Comparison of ENCODE assay signal across 14 mouse cellular contexts in the genomic region with DNA sequence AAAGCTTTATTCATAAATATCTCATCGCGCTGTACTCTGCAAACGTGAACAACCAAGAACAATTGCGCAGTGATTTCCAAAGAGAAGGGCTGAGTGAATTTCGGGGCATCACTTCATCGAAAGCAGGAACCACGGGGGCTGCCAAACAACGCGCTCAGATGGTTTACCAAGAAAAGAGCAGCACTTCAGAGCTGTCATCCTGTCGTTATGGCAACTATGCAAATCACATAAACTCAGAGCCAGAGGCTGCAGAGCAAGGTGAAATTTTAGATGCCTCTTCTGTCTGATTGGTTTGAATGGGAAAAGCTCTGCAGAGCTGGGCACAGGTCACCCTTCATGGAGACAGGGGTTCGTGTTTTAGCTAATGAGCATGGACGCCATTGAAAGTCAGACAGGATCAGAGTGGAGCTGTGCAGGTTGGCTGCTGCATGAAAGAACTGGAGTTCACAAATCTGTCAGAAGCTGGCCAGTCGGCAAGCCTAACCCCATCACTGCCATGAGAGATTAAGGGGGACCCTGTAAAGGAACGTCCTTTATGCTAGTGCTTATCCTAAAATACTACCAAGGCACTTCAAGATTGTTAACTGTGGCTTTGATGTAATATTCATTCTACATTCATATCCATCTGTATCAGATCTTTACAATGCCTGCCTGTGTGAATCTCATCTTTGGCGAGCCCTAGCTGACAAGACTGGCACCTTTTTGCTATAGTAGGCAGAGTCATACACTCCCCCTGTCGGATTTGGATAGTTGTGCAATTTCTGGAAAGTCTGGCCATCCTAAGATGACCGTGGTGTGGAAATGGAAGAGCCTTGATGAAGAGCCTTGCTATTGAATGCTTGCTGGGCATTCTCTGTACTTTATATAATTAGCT. TPM values are rescaled to one million over a fixed set of nuclear protein-coding genes. Genes with fewer than 3 reads are reported as not detected.
DNase-seq lines count a peak whose midpoint lies in the region; ATAC-seq lines count a peak whose summit lies in the region.
"Had no signal": no experiment of that assay in that cellular context is flagged by ENCODE, and none has a peak within 500 bp of the region (broad histone marks: within the 10 kb centered on the region; RNA-seq: fewer than 3 reads in every experiment).

No protein-coding gene starts in this region.

- no peak overlapping the region for H3K4me2 ChIP-seq in embryonic facial prominence, embryonic 11.5 days (ENCODE audit: low read depth, low read length)
- peak overlapping the region; percentile 45 for H3K4me2 ChIP-seq in midbrain, embryonic 16.5 days (ENCODE audit: low read length)
- H3K4me2 ChIP-seq: embryonic facial prominence, embryonic 15.5 days; neural tube, embryonic 12.5 days had no signal

- H3K9me3 ChIP-seq in embryonic facial prominence, embryonic 11.5 days (replicated peaks; ENCODE audit: control insufficient read depth, low read length), result no peaks in the 10 kb centered on the region
- no peaks in the 10 kb centered on the region for H3K9me3 ChIP-seq in midbrain, embryonic 16.5 days (replicated peaks; ENCODE audit: control insufficient read depth, low read length, poor library complexity, severe bottlenecking)
- H3K9me3 ChIP-seq: embryonic facial prominence, embryonic 15.5 days; neural tube, embryonic 12.5 days had no signal

- no peak overlapping the region for H3K9ac ChIP-seq in embryonic facial prominence, embryonic 11.5 days (replicated peaks; ENCODE audit: low read length)
- peak overlapping the region; percentile 40; the same call in 1 of the 2 replicates for H3K9ac ChIP-seq in midbrain, embryonic 16.5 days (ENCODE audit: low read depth, low read length)
- H3K9ac ChIP-seq: embryonic facial prominence, embryonic 15.5 days; neural tube, embryonic 12.5 days had no signal

- no peaks in the 10 kb centered on the region for H3K36me3 ChIP-seq in embryonic facial prominence, embryonic 11.5 days (replicated peaks; ENCODE audit: control insufficient read depth, insufficient read depth, low read depth, low read length)
- H3K36me3 ChIP-seq in midbrain, embryonic 16.5 days (ENCODE audit: control insufficient read depth, insufficient read depth, low read length), result peaks cover 4% of the 10 kb centered on the region; the same call in 1 of the 2 replicates
- H3K36me3 ChIP-seq: embryonic facial prominence, embryonic 15.5 days; neural tube, embryonic 12.5 days had no signal

- H3K27ac ChIP-seq in embryonic facial prominence, embryonic 11.5 days (replicated peaks; ENCODE audit: low read depth, low read length), result no peak overlapping the region
- H3K27ac ChIP-seq in midbrain, embryonic 16.5 days (ENCODE audit: low read length), result peak overlapping the region; percentile 67
- H3K27ac ChIP-seq: embryonic facial prominence, embryonic 15.5 days; macrophage; neural tube, embryonic 12.5 days had no signal

- no peaks in the 10 kb centered on the region for H3K27me3 ChIP-seq in embryonic facial prominence, embryonic 11.5 days (ENCODE audit: control insufficient read depth, insufficient read depth, low read length)
- H3K27me3 ChIP-seq in midbrain, embryonic 16.5 days (ENCODE audit: control insufficient read depth, insufficient read depth, low read depth, low read length), result no peaks in the 10 kb centered on the region

- DNase-seq in left cerebral cortex, adult 9 months (ENCODE audit: low spot score in 2 of 2), result peak; percentile 37 to 49
- no peak for DNase-seq in left cerebral cortex, adult 11 months (ENCODE audit: low spot score)
- DNase-seq in embryonic facial prominence, embryonic 11.5 days (ENCODE audit: low spot score), result peak; percentile 46
- peak; percentile 50 to 64 for DNase-seq in frontal cortex, postnatal 36 days (ENCODE audit: low spot score in 2 of 2)
- no peak for DNase-seq in kidney, adult 18-20 months
- no peak for DNase-seq in embryo, embryonic 9.5 days (ENCODE audit: extremely low spot score)
- DNase-seq: gastrocnemius, postnatal 10 days; kidney, postnatal 25 days had no signal

- H3K4me3 ChIP-seq in embryonic facial prominence, embryonic 11.5 days (ENCODE audit: low read depth, low read length), result no peak overlapping the region
- peak overlapping the region; percentile 8 for H3K4me3 ChIP-seq in midbrain, embryonic 16.5 days (ENCODE audit: low read depth, low read length)
- H3K4me3 ChIP-seq: embryonic facial prominence, embryonic 15.5 days; neural tube, embryonic 12.5 days had no signal

- no peaks in the 10 kb centered on the region for H3K4me1 ChIP-seq in embryonic facial prominence, embryonic 11.5 days (ENCODE audit: control insufficient read depth, insufficient read depth, low read length)
- H3K4me1 ChIP-seq in midbrain, embryonic 16.5 days (ENCODE audit: control insufficient read depth, insufficient read depth, low read length), result peaks cover 26% of the 10 kb centered on the region
- H3K4me1 ChIP-seq: embryonic facial prominence, embryonic 15.5 days; neural tube, embryonic 12.5 days had no signal

- no peak for ATAC-seq in embryonic facial prominence, embryonic 11.5 days (replicated peaks; ENCODE audit: insufficient number of reproducible peaks, low FRiP score, low TSS enrichment, low read depth)
- ATAC-seq in midbrain, embryonic 16.5 days, result peak; percentile 82

- 57% methylated on average over 17 of the region's 17 CpGs for WGBS in embryonic facial prominence, embryonic 11.5 days
- 26% methylated on average over 17 of the region's 17 CpGs for WGBS in midbrain, embryonic 16.5 days

RNA-seq across cellular contexts. Expression of a gene that starts 4.6 kb away (rescaled TPM):
- not detected in 2 replicates for polyA plus RNA-seq in embryonic facial prominence, embryonic 11.5 days (2014; fragmentation: Nextera tagmentation; extraction: Ambion mirVana)
- polyA plus RNA-seq in midbrain, embryonic 16.5 days (2015; fragmentation: Nextera tagmentation; extraction: Ambion mirVana), result 0.25 and 0.36 TPM in 2 replicates
- polyA plus RNA-seq: embryonic facial prominence, embryonic 15.5 days; heart, postnatal 0 days; liver, adult 2 months; macrophage; neural tube, embryonic 12.5 days had no signal

RNA-seq across cellular contexts. Expression of a gene that starts 6.6 kb away (rescaled TPM):
- polyA plus RNA-seq in embryonic facial prominence, embryonic 11.5 days (2014; fragmentation: Nextera tagmentation; extraction: Ambion mirVana), result 1.5 and 1.9 TPM in 2 replicates
- 48.4 and 55.3 TPM in 2 replicates for polyA plus RNA-seq in midbrain, embryonic 16.5 days (2015; fragmentation: Nextera tagmentation; extraction: Ambion mirVana)

Comparison
In these comparisons a context has a peak if more than half of its experiments do, and no peak if none do; other contexts are left out.
1. DNase-seq: peak in left cerebral cortex, adult 9 months (2 of 2), embryonic facial prominence, embryonic 11.5 days (single experiment) and frontal cortex, postnatal 36 days (2 of 2); none in left cerebral cortex, adult 11 months (single experiment), kidney, adult 18-20 months (single experiment) and embryo, embryonic 9.5 days (single experiment).
2. RNA of a gene that starts 6.6 kb away (polyA plus RNA-seq): 48.4 to 55.3 TPM in midbrain, embryonic 16.5 days; 1.5 to 1.9 TPM in embryonic facial prominence, embryonic 11.5 days; every median in the first group is over 10 times any median in the second.